Mouse (Mus musculus) embryo, embryonic 11 days (tissue): ENCODE results near the gene Elac2.

Experiments used
- DNase-seq: peaks from one replicate; pipeline ENCODE4 v3.0.0-alpha.2; 2015

The Elac2 gene

DNA sequence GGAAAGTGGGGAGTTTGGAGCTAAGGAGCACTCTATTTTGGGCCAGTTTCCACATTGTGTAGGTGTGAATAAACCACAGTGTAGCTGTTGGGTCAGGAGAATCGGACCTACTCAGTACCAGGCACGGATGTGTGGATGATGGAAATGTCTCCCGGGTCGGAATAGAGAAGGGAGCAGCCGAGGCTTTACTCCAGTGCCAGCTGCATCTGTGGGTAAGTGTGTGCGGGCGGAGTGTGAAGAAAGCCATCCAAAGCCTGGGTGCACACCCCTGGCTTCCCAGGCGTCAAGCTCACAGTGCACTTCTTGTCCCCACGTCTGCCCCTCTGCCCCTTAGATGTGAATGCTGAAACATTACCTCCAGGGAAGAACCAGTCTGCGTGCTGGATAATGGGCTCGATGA, 43.9 kb downstream of the Elac2 start:
- DNase-seq, result no peak

DNA sequence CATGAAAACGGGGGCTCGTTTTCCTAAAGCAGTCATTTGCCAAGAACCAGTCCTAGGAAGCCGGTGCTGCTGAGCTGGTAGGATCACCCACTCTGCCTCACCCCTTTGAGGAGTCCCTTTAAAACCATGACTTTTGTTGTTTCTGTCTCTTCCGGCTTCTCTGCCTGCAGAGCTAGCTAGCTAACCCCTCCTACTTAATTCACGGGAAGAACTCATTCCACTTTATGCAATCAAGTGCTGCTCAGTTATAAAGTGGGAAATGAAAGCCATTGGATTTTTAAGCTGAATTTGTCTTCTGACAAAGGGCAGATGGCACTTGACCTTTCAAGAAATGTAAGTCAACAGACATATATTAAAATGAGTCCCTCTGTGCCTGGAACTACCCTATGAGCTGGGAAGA, 49.2 kb downstream of the Elac2 start:
- no peak for DNase-seq

DNA sequence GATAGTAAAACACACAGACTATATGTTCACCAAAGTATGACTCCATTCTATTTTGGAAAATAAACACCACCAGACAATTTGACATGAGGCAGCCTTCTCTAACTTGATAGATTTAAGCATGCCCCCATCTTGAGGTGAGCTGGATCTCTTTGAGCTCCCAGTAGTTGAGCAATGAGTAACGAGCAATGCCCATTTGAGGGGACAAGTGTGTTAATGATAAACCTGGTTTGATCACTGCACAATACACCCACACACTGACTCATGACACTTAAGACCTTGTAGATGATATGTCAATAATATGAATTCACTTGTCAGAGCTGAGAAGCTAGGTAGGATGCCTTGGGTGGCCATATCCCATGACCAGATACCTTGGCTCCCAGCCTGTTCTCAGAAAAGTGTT, 51.4 kb downstream of the Elac2 start:
- DNase-seq, result no peak

DNA sequence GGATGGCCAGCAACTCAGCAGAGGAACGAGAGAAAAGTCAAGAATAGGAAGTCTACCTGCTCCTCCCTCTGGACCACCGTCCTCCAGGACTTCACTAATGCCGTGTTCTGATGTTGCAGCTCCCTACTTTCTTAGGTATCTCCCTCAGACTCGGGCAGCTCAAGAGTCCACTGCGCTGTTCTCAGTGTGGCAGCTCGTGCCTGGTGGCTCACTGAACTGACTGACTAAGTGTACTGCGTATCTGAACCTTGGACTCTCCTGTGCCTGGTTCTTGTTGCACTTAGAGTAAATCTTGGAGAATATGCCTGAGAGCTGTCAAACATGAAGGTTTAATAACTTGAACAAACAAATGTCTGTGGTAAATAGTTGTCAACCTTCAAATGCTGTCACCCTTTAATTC, 53.4 kb downstream of the Elac2 start:
- DNase-seq, result no peak

DNA sequence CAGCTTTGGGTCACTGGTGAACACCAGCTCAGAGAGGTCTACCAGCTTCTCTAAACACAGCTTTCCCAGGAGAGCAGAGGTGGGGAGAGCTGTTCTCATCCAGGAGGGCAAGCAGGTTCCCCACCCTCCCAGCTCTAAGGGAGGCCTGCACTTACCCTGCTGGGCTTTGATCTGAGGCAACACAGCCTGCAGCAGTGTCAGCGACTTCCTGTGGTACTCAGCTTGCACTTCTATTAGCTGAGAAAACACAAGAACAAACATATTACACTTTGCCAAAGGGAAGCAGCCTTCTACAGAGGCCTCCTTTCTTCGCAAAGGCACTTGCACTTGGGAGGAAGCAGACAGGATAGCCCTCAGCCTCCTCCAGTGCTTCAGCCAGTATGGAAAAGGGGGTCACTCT, 60.2 kb downstream of the Elac2 start:
- DNase-seq, result no peak

DNA sequence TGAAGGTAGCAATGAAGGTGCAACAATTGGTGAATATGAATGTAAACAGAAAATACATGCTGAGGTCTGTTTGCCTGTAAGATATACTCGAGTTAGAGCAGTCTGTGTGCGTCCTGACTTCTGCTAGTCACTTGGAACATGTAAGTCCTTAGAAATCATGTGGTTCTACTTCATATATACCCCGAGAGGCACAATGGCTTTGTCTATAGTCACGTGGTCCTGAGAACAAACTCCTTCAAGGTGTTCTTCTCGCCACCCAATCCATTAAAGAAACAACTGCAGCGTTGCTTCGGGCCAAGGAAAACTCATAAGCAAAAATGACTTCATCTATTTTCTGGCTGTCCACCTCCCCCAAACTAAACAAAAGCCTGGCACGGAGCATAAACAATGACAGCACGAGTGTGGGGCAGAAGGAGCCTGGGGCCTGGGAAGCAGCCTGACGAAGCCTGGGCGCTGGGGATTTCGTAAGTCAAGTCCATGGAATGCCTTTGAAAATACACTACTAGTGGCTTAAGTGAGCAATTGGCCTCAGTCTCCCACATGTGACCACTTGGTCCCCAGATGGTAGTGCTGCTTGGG, 60.8 kb downstream of the Elac2 start:
- DNase-seq, result peak; percentile 21

DNA sequence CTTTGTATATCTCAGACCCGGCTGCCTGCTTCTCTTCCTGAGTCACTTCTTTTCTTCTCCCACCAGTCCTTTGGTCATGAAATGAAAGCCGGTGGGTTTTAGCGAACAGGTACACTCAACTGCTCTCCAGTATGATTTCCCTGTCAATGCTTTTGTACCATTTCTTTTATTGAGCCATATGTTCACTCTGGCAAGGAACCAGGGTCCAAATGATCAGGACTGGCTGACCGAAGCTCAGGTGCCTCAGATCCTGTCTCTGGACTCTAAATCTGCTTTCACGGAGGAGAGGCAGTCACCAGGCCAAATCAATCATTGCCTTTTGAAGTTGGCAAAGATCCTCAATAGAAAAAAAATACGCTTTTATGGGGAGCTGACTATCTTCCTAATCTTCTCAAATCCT, 61.7 kb downstream of the Elac2 start:
- no peak for DNase-seq

DNA sequence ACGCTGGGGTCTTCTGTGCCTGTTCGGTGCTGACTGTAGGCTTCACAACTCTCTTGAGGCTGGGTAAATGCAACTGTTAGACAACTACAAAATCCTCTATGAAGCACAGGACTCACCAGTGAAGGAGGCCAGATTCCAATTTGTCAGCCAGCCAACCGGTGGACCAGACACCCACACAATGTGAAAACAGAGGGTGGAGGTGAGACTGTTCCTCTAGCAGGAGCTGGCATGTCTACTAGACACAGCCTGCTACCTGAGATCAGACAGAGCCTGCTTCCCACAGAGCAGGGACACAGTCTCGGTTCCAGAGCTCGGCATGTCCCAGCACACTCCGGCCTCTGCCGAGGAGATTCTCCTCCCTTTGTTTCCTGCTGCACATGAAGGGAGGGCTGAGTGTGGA, 70.3 kb downstream of the Elac2 start:
- DNase-seq, result no peak

DNA sequence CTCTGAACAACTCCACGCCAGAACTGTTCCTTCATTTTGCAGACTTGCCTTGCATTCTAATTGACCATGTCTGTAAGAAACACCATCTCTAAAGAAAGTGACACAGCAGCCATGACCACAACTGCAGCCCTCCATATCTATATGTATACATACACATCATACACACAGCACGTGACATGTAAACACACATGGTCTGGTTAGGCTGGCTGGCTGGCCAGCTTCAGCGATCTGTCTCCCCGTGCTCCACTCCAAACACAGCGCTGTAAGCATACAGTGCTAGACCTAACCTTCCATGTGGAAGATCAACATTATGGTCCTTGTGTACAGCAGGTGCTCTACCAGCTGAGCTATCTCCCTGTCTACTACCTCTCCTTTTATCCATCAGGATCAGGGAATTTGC, 72.0 kb downstream of the Elac2 start:
- DNase-seq, result no peak
